Mouse (Mus musculus): ENCODE measurements at regions not wholly inside any gene's neighbourhood (a gene's known extent, or its start where the extent isn't known, plus 50 kb on each side); places are given as distances from the start of the nearest gene placed in this dataset.

GRCm38 (mm10) chr14:120831397-120831796, 79.6 kb upstream of the Ipo5 start:
- DNase-seq (ENCODE audit: low spot score) = no peak

- peak; percentile 92 for DNase-seq (ENCODE audit: low spot score)
These were observed 79.0 kb upstream of the Ipo5 start for GRCm38 (mm10) chr14:120831847-120832613.

GRCm38 (mm10) chr14:120834821-120835220, 76.2 kb upstream of the Ipo5 start:
- no peak for DNase-seq (ENCODE audit: low spot score)

- DNase-seq (ENCODE audit: low spot score) = no peak
These were observed 75.3 kb upstream of the Ipo5 start for GRCm38 (mm10) chr14:120835758-120836157.

- no peak for DNase-seq (ENCODE audit: low spot score)
These were observed 74.3 kb upstream of the Ipo5 start for GRCm38 (mm10) chr14:120836535-120837316.

GRCm38 (mm10) chr14:120840900-120841299, 70.1 kb upstream of the Ipo5 start:
- DNase-seq (ENCODE audit: low spot score) = no peak

- peak; percentile 46 for DNase-seq (ENCODE audit: low spot score)
These were observed 69.7 kb upstream of the Ipo5 start for GRCm38 (mm10) chr14:120841311-120841710.

GRCm38 (mm10) chr14:120845172-120845571, 65.9 kb upstream of the Ipo5 start:
- DNase-seq (ENCODE audit: low spot score) = no peak

GRCm38 (mm10) chr14:120846073-120846850, 64.8 kb upstream of the Ipo5 start:
- peak; percentile 57 for DNase-seq (ENCODE audit: low spot score)

- DNase-seq (ENCODE audit: low spot score) = peak; percentile 20
These were observed 64.0 kb upstream of the Ipo5 start for GRCm38 (mm10) chr14:120847006-120847405.

GRCm38 (mm10) chr14:120848083-120848951, 62.7 kb upstream of the Ipo5 start:
- no peak for DNase-seq (ENCODE audit: low spot score)

- no peak for DNase-seq (ENCODE audit: low spot score)
These were observed 61.9 kb upstream of the Ipo5 start for GRCm38 (mm10) chr14:120849159-120849558.

- no peak for DNase-seq (ENCODE audit: low spot score)
These were observed 57.4 kb upstream of the Ipo5 start for GRCm38 (mm10) chr14:120853643-120854042.

GRCm38 (mm10) chr14:120854559-120854958, 56.5 kb upstream of the Ipo5 start:
- no peak for DNase-seq (ENCODE audit: low spot score)

GRCm38 (mm10) chr14:120855181-120855580, 55.8 kb upstream of the Ipo5 start:
- DNase-seq (ENCODE audit: low spot score) = no peak

All from lung, postnatal 25 days (tissue).